Mouse (Mus musculus) kidney, embryonic 16.5 days (tissue): ENCODE data around the gene Pik3ip1. TPM values are rescaled to one million over a fixed set of nuclear protein-coding genes. Genes with fewer than 3 reads are reported as not detected.
A peak's percentile ranks its signal among the peaks of the same experiment; 100 is the strongest.

Source experiments
- ATAC-seq: fragments of 200-750 bp; cut with Nextera tagmentation; 2 replicates; pipeline ENCODE4 v1.8.0; 2017; ENCODE audit warnings: moderate TSS enrichment; ENCODE audit not compliant: low FRiP score, low TSS enrichment
- H3K27ac ChIP-seq: fragments of 300-500 bp; sonication (generic); 2 replicates; pipeline ENCODE4 v1.5.1; 2014; ENCODE audit warnings: low read length
- H3K27me3 ChIP-seq: fragments of 300-500 bp; sonication (generic); 2 replicates; pipeline ENCODE4 v1.6.1; 2014; ENCODE audit warnings: low read length, control low read depth, mixed read lengths; ENCODE audit not compliant: insufficient read depth
- H3K36me3 ChIP-seq: fragments of 300-500 bp; sonication (generic); 2 replicates; pipeline ENCODE4 v1.6.1; 2014; ENCODE audit warnings: low read length, control low read depth, mixed read lengths; ENCODE audit not compliant: insufficient read depth
- H3K4me1 ChIP-seq: fragments of 300-500 bp; sonication (generic); 2 replicates; pipeline ENCODE4 v1.6.1; 2014; ENCODE audit warnings: low read length, control low read depth, mixed read lengths; ENCODE audit not compliant: insufficient read depth
- H3K4me2 ChIP-seq: fragments of 300-500 bp; sonication (generic); replicated peaks from 2 replicates; pipeline ENCODE4 v1.6.1; 2014; ENCODE audit warnings: low read depth, low read length
- H3K4me3 ChIP-seq: fragments of 300-500 bp; sonication (generic); 2 replicates; pipeline ENCODE4 v1.5.1; 2014; ENCODE audit warnings: mild to moderate bottlenecking, low read length
- H3K9ac ChIP-seq: fragments of 300-500 bp; sonication (generic); replicated peaks from 2 replicates; pipeline ENCODE4 v1.6.1; 2014; ENCODE audit warnings: low read length
- H3K9me3 ChIP-seq: fragments of 300-500 bp; sonication (generic); 2 replicates; pipeline ENCODE4 v1.6.1; 2016; ENCODE audit warnings: low read length, control low read depth
- WGBS: fragments of 180-500 bp; shearing (Covaris S2); extraction: QIAGEN DNeasy Blood & Tissue Kit; methylation state at CpG from one replicate; pipeline ENCODE4 v1.1.7; 2014; 5-methylcytosine and 5-hydroxymethylcytosine counted together
- polyA plus RNA-seq: library from polyadenylated mRNA; unstranded; fragments of >200 nt; fragmentation: Nextera tagmentation; extraction: Ambion mirVana; gene quantifications from 2 replicates; pipeline ENCODE4 v1.2.1, GENCODE M21; 2015

The Pik3ip1 gene
- polyA plus RNA-seq, result 10.5 and 12.5 TPM in 2 replicates

- peak within 1 kb of the TSS; percentile 71 for H3K9ac ChIP-seq
- no peak for ATAC-seq
- H3K27me3 ChIP-seq, result no peaks in the 10 kb centered on the region
- no peaks in the 10 kb centered on the region for H3K36me3 ChIP-seq
- peaks cover 24% of the 10 kb centered on the region for H3K4me1 ChIP-seq
- peak within 1 kb of the TSS; percentile 55 for H3K4me3 ChIP-seq
- peak within 1 kb of the TSS; percentile 57; the same call in 1 of the 2 replicates for H3K27ac ChIP-seq
- no peaks in the 10 kb centered on the region for H3K9me3 ChIP-seq
- H3K4me2 ChIP-seq, result peak within 1 kb of the TSS; percentile 99
Measured at GRCm38 (mm10) chr11:3329891-3330451, at the start of gene Pik3ip1. Gene Pik3ip1, plus strand, starts transcription at chr11:3330401.

GRCm38 (mm10) chr11:3282887-3283286, 47.3 kb upstream of the Pik3ip1 start:
- H3K4me2 ChIP-seq, result no peak overlapping the region
- no peak overlapping the region for H3K9ac ChIP-seq
- 53% methylated on average over 6 of the region's 6 CpGs for WGBS
- no peak overlapping the region for H3K27ac ChIP-seq
- H3K27me3 ChIP-seq, result no peaks in the 10 kb centered on the region
- H3K4me3 ChIP-seq, result no peak overlapping the region
- no peaks in the 10 kb centered on the region for H3K36me3 ChIP-seq
- peaks cover 4% of the 10 kb centered on the region; the same call in 1 of the 2 replicates for H3K4me1 ChIP-seq
- H3K9me3 ChIP-seq, result peaks cover 16% of the 10 kb centered on the region
- ATAC-seq, result no peak

GRCm38 (mm10) chr11:3283645-3284044, 46.6 kb upstream of the Pik3ip1 start:
- H3K9me3 ChIP-seq, result peaks cover 16% of the 10 kb centered on the region
- peaks cover 4% of the 10 kb centered on the region; the same call in 1 of the 2 replicates for H3K4me1 ChIP-seq
- H3K9ac ChIP-seq, result no peak overlapping the region
- H3K27me3 ChIP-seq, result no peaks in the 10 kb centered on the region
- no peak overlapping the region for H3K4me2 ChIP-seq
- H3K36me3 ChIP-seq, result no peaks in the 10 kb centered on the region
- WGBS, result 92% methylated on average over 6 of the region's 6 CpGs
- ATAC-seq, result no peak
- H3K27ac ChIP-seq, result no peak overlapping the region
- H3K4me3 ChIP-seq, result no peak overlapping the region

- Histone ChIP-seq H3K36me3 (no peaks in the 10 kb centered on the region), H3K9ac (no peak overlapping the region), H3K27ac (no peak overlapping the region), H3K4me1 (peaks cover 4% of the 10 kb centered on the region; the same call in 1 of the 2 replicates), H3K9me3 (peaks cover 11% of the 10 kb centered on the region), H3K4me3 (no peak overlapping the region), H3K27me3 (no peaks in the 10 kb centered on the region), H3K4me2 (no peak overlapping the region)
- ATAC-seq, result no peak
- 86% methylated on average over 3 of the region's 3 CpGs for WGBS
Measured at GRCm38 (mm10) chr11:3285940-3286339, 44.3 kb upstream of the Pik3ip1 start.

GRCm38 (mm10) chr11:3287131-3287530, 43.1 kb upstream of the Pik3ip1 start:
- ATAC-seq, result no peak

GRCm38 (mm10) chr11:3287921-3288320, 42.3 kb upstream of the Pik3ip1 start:
- 59% methylated on average over 5 of the region's 5 CpGs for WGBS
- ATAC-seq, result no peak

More at GRCm38 (mm10) chr11:3287131-3287530, 43.1 kb upstream of the Pik3ip1 start:
- Histone ChIP-seq H3K4me2 (no peak overlapping the region), H3K27me3 (no peaks in the 10 kb centered on the region), H3K36me3 (peaks cover 4% of the 10 kb centered on the region; the same call in 1 of the 2 replicates), H3K9ac (no peak overlapping the region), H3K27ac (peak overlapping the region; percentile 100), H3K4me3 (no peak overlapping the region), H3K9me3 (no peaks in the 10 kb centered on the region; the same call in 1 of the 2 replicates), H3K4me1 (peaks cover 4% of the 10 kb centered on the region; the same call in 1 of the 2 replicates)
- 59% methylated on average over 6 of the region's 6 CpGs for WGBS

GRCm38 (mm10) chr11:3288521-3289301, 41.5 kb upstream of the Pik3ip1 start, which contains the start of gene Patz1:
Gene Patz1, plus strand, starts transcription at chr11:3288874.
- under 1% methylated on average over 41 of the region's 41 CpGs for WGBS
- H3K9me3 ChIP-seq, result no peaks in the 10 kb centered on the region
- peaks cover 20% of the 10 kb centered on the region for H3K4me1 ChIP-seq
- peak within 1 kb of the TSS; percentile 97 for H3K9ac ChIP-seq
- peak; percentile 32 for ATAC-seq
- H3K4me2 ChIP-seq, result peak within 1 kb of the TSS; percentile 98
- H3K4me3 ChIP-seq, result peak within 1 kb of the TSS; percentile 75
- H3K36me3 ChIP-seq, result peaks cover 12% of the 10 kb centered on the region
- no peaks in the 10 kb centered on the region for H3K27me3 ChIP-seq
- H3K27ac ChIP-seq, result peak within 1 kb of the TSS; percentile 100

More at GRCm38 (mm10) chr11:3287921-3288320, 42.3 kb upstream of the Pik3ip1 start:
- Histone ChIP-seq H3K4me1 (peaks cover 12% of the 10 kb centered on the region), H3K9me3 (no peaks in the 10 kb centered on the region), H3K9ac (peak overlapping the region; percentile 97), H3K36me3 (peaks cover 4% of the 10 kb centered on the region; the same call in 1 of the 2 replicates), H3K27ac (peak overlapping the region; percentile 100), H3K4me3 (peak overlapping the region; percentile 75), H3K4me2 (peak overlapping the region; percentile 98), H3K27me3 (no peaks in the 10 kb centered on the region)

- H3K4me2 ChIP-seq, result peak overlapping the region; percentile 98
- H3K9ac ChIP-seq, result peak overlapping the region; percentile 97
- H3K9me3 ChIP-seq, result no peaks in the 10 kb centered on the region
- ATAC-seq, result peak; percentile 84
- 0% methylated on average over 30 of the region's 40 CpGs for WGBS
- H3K27me3 ChIP-seq, result no peaks in the 10 kb centered on the region
- peak overlapping the region; percentile 100 for H3K27ac ChIP-seq
- peak overlapping the region; percentile 75 for H3K4me3 ChIP-seq
- peaks cover 26% of the 10 kb centered on the region for H3K4me1 ChIP-seq
- peaks cover 18% of the 10 kb centered on the region for H3K36me3 ChIP-seq
Measured at GRCm38 (mm10) chr11:3289302-3289802, 40.8 kb upstream of the Pik3ip1 start.

GRCm38 (mm10) chr11:3289803-3290639, 40.2 kb upstream of the Pik3ip1 start:
- peak; percentile 58 for ATAC-seq
- Histone ChIP-seq H3K4me1 (peaks cover 32% of the 10 kb centered on the region), H3K36me3 (peaks cover 23% of the 10 kb centered on the region), H3K4me3 (peak overlapping the region; percentile 75), H3K4me2 (peak overlapping the region; percentile 98), H3K9ac (peak overlapping the region; percentile 97), H3K9me3 (no peaks in the 10 kb centered on the region), H3K27me3 (no peaks in the 10 kb centered on the region), H3K27ac (peak overlapping the region; percentile 100)
- 0% methylated on average over 69 of the region's 92 CpGs for WGBS
